Mouse (Mus musculus): ENCODE results near the gene Vhl.
"Not testable (repeated sequence)": the region's sequence is repeated elsewhere in the genome, so short reads cannot be mapped to it uniquely, and the experiment has no call there.

The Vhl gene

DNA sequence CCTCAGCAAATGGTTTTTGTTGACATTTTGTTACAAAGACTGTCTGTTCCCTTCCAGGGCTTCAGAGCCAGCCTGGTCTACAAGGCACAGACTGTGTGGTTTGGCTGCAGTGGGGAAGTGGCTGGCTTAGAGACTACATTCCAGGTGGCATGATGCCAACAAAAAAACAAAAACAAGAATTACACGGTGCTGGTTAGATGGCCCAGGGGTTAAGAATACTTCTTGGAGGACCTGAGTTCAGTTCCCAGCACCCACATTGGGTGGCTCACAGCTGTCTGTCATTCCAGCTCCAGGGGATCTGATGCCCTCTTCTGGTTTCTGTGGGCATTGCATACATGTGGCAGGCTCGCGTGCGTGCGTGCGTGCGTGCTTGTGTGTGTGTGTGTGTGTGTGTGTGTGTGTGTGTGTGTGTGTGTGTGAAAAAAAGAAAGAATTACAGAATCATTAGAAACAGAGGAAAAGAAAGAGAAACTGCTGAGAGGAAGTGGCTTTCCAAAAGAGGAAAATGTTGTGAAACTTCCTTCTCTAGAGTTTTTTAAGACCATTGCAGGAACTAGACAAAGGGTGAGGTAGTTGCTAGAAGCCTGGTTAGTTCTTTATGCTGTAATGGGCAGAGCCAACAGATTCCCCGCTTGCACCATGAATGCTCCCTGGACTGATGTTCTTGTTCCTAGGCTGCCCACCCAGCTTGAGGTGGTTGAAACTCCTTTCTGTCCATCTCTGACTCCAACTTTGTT lies 39.4 kb downstream of the Vhl start:
- DNase-seq, result no peak

DNA sequence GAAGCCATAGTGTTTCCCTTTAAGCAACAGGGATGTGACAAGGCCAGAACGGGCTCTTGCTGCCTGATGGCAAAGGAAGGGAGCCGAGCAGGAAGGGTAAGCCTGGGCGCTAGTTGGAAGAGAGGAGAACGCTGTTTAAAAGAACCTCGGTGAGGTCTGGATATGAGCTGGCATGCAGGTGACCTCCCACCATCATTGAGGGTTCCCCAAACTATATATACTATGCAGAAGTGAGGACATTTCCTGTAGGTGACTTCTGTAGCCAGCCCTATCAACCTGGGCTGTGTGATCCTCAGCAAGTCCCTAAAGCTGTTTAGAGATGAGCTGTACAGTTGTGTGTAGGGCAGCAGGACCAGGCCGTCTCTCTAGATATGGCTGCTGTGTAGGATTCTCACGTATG lies 40.5 kb downstream of the Vhl start:
- DNase-seq, result no peak

DNA sequence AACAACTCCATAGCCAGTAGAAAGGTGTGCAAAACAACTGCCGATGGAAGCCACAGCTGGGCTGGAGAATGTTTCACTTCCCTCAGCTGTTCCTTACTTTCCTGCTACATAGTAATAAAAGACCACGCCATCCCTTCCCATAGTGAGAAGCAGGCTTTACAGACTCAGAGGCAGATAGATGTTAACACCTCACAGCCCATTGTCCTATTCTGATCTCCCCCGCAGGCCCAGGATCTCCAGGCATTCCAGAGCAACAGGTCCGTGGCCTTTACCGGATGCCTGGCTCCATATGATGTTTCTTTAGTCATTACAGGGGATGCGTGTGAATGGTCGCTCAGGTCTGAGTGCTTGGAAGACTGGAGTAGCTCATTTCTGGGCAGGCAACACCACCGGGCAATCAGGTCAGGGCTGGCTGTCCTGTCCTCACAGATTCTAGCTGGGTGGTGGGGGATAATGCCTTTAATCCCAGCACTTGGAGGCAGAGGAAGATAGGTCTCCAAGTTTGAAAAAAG lies 43.9 kb downstream of the Vhl start:
- no peak for DNase-seq

DNA sequence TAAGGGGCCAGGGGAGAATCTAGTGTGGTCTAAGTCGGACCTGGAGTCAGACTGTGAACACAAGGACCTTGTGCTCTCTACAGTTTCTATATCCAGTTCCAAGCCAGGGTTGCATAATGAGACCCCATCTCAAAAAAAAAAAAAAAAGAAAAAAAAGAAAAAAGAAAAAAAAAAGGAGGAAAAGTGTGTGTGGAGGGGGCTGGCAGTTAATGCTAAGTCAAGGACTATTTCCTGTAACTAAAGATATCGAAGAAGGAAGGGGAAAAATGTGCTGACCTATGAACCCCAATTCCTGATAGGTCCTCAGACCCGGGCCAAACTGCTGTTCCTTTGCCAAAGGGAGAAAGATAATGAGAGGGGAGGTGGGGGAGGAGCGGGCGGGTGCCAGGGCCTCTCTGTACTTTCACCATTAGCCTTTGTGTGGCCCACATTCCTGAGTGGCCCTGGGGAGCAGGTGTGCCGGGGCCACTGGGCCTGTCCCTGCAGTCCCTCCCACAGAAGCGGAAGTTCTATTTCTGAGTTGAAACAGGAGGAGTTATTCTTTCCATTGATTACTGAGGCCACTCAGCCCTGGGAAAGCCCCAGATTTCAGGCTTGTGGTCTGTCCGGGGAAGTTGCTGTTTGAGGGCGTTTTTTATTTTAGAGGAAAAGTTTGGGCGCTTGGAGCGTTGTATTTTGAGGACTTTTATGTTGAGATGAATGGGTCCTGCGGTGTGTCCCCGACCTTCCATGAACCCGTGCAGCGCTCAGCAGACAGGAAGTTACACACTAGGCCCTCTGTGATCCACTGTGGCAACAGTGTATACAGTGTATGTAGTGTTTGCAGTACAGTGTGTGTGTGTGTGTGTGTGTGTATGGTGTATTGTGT lies 44.8 kb downstream of the Vhl start:
- peak; percentile 65 for DNase-seq

DNA sequence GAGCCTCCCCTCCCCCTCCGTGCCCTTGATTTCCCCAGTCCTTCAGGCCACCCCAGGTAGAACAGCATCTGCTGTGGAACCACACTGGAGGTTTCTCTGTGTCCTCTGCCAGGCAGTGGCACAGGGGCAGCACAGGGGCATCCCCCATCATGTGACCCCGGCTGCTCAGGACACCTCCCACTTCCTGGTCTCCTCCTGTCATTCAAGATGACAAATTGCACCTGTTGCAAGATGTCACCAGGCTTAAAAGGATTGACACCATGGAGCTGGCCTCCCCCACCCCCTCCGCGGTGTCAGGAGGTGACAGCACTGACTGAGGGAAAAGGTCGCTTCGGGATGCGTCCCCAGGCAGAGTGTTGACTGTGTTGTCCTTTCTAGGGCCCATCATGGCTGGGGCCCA lies 46.1 kb downstream of the Vhl start:
- DNase-seq, result peak; percentile 69

DNA sequence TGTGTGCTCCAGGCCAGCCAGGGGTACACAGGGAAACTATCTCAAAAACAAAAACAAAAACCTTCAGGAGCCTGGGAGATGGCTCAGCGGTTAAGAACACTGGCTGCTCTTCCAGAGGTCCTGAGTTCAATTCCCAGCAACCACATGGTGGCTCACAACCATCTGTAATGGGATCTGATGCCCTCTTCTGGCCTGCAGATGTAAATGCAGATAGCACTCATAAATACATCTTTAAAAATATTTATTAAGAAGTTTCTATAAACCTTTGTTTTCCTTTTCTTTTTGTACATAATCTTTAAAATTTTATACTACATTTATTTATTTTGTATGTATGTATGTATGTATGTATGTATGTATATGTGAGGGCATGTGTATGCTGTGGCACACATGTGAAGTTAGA lies 48.3 kb downstream of the Vhl start:
- DNase-seq, result not testable (repeated sequence)

DNA sequence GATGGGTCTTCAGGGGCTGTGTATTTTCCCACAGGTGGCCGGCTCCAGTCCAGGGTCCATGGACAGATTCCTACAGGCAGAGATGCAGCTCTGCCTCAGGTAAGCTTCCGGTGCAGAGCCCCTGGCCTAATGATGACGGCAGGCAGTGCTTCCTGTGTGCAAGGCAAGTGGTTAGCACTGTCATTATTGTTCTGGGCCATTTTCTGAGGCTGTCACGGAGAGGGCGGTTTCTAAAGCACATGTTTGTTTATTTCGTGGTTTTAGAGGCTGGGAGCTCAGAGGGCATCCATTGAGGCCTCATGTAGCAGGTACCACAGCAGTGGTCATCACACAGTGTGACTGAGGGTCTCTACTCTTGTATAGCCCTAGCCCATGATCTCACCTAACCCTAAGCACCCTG lies 49.2 kb downstream of the Vhl start:
- no peak for DNase-seq

DNA sequence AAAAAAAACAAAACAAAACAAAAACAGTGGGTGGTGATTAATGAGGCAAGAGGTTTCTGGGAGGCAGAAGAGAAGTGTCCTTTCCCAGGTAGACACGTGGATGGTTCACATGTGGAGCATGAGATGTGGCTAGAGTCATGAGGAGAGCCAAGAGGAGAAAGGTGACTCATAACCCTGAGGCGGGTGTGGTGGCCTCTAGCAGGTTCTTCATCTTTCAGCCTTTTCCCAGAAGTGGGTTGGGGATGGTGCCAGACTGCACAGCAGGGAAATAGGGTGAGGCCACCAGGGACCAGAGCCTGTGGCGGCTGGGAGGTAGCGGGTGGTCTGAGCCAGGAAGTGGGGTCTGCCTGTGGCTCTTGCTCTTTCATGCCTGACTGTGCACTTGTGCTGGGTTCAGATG lies 51.5 kb downstream of the Vhl start:
- DNase-seq, result no peak

DNA sequence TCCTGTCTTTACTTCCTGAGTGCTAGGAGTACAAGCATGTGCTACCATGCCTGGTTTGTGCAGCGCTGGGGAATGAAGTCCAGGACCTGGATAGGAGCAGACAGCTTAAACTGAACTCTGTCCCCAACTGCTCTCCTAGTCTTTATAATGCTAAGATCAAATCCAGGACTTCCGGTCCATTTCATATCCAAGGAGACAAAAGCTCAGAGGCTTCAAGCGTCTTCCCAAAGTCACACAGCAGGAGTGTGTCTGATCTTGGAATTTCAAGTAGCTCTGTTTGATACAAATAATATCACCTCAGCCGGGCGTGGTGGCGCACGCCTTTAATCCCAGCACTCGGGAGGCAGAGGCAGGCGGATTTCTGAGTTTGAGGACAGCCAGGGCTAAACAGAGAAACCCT lies 52.2 kb downstream of the Vhl start:
- DNase-seq, result no peak

DNA sequence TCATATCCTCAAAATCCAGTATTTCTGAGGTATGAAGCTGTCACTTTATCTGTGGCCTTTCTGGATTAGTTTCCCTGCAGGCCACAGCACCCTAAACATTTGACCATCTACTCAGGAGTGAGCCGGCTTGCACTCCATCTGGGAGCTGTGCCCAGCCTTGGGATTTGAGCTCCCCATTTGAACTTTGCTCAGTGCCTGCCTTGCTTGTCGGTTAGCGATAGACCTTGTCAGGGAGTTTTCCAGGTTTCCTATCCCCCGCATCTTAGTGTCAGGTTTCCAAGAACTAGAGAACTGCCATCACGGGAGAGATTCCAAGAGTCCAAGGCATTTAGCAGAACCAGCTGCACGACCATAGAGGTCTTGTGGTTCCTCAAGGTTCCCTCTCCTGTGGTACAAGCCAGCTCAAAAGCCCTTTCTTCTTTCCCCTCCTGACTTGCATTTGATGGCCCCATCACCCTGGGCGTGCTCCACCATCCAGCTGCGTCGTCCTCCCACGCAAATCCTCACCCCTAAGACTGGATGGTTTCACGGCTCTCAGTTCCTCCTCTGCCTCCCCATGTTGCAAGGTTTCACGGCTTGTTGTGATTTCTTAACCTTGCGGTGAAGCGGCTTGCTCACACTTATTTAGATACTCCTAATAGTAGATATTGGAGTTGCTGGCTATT lies 53.4 kb downstream of the Vhl start:
- no peak for DNase-seq

DNA sequence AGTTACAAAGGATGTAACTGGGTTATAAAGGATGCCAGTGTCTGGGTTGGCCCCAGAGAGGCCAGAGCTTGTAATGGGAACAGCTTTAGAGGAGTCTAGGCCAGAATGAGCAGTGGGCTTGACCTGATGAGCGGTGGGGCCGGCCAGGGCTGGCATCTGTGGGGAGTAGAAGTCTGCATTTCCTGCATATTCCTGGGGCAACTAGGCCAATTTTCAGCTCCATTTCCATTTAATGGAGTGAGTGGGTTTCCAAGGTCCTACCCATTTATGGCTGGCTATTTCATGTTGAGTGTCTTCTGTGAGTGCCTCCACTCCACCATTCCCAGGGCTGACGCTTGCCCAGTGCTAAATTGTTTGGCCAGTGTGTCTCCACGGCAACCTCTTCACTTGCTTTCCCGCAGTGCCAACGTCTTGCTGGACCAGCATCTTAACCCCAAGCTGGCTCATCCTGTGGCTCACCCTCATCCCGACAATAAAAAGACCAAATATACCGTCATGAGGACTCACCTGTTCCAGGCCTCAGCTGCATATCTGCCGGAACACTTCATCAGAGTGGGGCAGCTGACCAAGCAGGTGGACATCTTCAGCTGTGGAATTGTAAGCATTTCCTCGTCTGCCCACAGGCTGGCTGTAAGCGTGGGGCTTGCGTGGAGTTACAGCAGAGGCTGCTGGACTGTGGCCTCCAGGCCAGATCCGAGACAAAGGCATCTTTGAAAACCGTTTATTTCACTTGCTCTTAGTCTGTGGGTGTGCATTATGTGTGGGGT lies 54.7 kb downstream of the Vhl start:
- no peak for DNase-seq

DNA sequence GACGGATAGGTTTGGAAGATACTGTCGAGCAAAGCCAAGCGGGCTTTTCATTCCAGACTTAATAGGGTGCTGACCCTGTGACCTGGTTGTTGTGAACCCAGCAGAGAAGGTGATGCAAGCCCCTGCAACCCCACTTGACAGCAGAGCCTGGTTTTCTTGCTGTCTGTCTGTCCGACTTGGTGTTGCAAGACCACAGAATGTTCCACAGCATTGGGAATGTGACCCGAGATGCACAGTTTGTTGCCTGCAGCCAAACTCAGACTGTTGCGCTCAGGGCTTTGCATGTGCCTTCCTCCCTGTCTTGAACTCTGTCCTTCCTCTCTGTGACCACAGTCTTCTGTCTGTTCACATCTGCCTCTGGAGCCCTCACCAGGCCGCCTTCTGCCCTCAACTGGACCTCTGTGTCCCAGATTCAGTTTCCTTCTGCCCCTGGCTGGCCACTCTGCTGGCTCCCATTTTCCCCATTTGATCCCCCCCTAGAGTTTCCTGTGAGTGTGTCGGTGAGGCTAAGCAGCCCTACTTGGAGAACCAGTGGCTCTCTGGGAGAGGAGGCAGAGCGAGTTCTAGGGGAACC lies 56.3 kb downstream of the Vhl start:
- DNase-seq, result no peak

All from thymus, postnatal 4 days (tissue).